ENCODE assay signal across 12 mouse cellular contexts in genomic region chr13:40263087-40263807, GRCm38 (mm10).
A peak's percentile ranks its signal among the peaks of the same experiment; 100 is the strongest.
DNase-seq lines count a peak whose midpoint lies in the region; ATAC-seq lines count a peak whose summit lies in the region.
"Had no signal": no experiment of that assay in that cellular context is flagged by ENCODE, and none has a peak within 500 bp of the region (broad histone marks: within the 10 kb centered on the region; RNA-seq: fewer than 3 reads in every experiment).

No protein-coding gene starts in this region.

- no peaks in the 10 kb centered on the region for H3K27me3 ChIP-seq in kidney, embryonic 14.5 days (ENCODE audit: control insufficient read depth, insufficient read depth, low read length)
- H3K27me3 ChIP-seq in embryonic facial prominence, embryonic 10.5 days (replicated peaks; ENCODE audit: low read depth, poor library complexity, severe bottlenecking): no peaks in the 10 kb centered on the region
- H3K27me3 ChIP-seq in midbrain, embryonic 13.5 days: no peaks in the 10 kb centered on the region

- H3K36me3 ChIP-seq in kidney, embryonic 14.5 days (ENCODE audit: control insufficient read depth, insufficient read depth, low read length): no peaks in the 10 kb centered on the region
- H3K36me3 ChIP-seq in embryonic facial prominence, embryonic 10.5 days (replicated peaks): no peaks in the 10 kb centered on the region
- H3K36me3 ChIP-seq in midbrain, embryonic 13.5 days: no peaks in the 10 kb centered on the region

- H3K4me2 ChIP-seq in kidney, embryonic 14.5 days (replicated peaks; ENCODE audit: low read depth, low read length): peak overlapping the region; percentile 17
- H3K4me2 ChIP-seq in midbrain, embryonic 13.5 days (replicated peaks): peak overlapping the region; percentile 22; the same call in 1 of the 2 replicates

- WGBS in kidney, embryonic 14.5 days: 28% methylated on average over 16 of the region's 16 CpGs
- WGBS in embryonic facial prominence, embryonic 10.5 days: 60% methylated on average over 16 of the region's 16 CpGs
- whole genome bisulfite sequencing in midbrain, embryonic 13.5 days: 55% methylated on average over 16 of the region's 16 CpGs

- no peaks in the 10 kb centered on the region for H3K9me3 ChIP-seq in kidney, embryonic 14.5 days (ENCODE audit: control insufficient read depth, low read length)
- H3K9me3 ChIP-seq in embryonic facial prominence, embryonic 10.5 days: no peaks in the 10 kb centered on the region
- no peaks in the 10 kb centered on the region for H3K9me3 ChIP-seq in midbrain, embryonic 13.5 days

- no peak overlapping the region for H3K4me3 ChIP-seq in kidney, embryonic 14.5 days (ENCODE audit: low read length)
- no peak overlapping the region for H3K4me3 ChIP-seq in embryonic facial prominence, embryonic 10.5 days
- H3K4me3 ChIP-seq in midbrain, embryonic 13.5 days (replicated peaks): no peak overlapping the region

- DNase-seq in kidney, adult 11 months: no peak
- peak; percentile 14 for DNase-seq in brain, adult 2 months (ENCODE audit: low read depth, low spot score)
- peak; percentile 49 for DNase-seq in embryonic facial prominence, embryonic 10.5 days (ENCODE audit: low spot score)
- no peak for DNase-seq in urinary bladder, adult 2 months (ENCODE audit: low spot score)
- DNase-seq in spleen, postnatal 4 days (ENCODE audit: low spot score in 2 of 2): no peak
- DNase-seq: gastrocnemius, postnatal 10 days; right cerebral cortex, postnatal 25 days had no signal

- H3K27ac ChIP-seq in kidney, embryonic 14.5 days (ENCODE audit: low read depth, low read length): no peak overlapping the region
- H3K27ac ChIP-seq in embryonic facial prominence, embryonic 10.5 days (replicated peaks): no peak overlapping the region
- H3K27ac ChIP-seq in midbrain, embryonic 13.5 days: no peak overlapping the region

- no peak overlapping the region for H3K9ac ChIP-seq in kidney, embryonic 14.5 days (ENCODE audit: low read depth, low read length)
- H3K9ac ChIP-seq in midbrain, embryonic 13.5 days (replicated peaks): no peak overlapping the region

- no peaks in the 10 kb centered on the region for H3K4me1 ChIP-seq in kidney, embryonic 14.5 days (ENCODE audit: control insufficient read depth, insufficient read depth, low read length)
- peaks cover 10% of the 10 kb centered on the region for H3K4me1 ChIP-seq in embryonic facial prominence, embryonic 10.5 days
- H3K4me1 ChIP-seq in midbrain, embryonic 13.5 days (replicated peaks): no peaks in the 10 kb centered on the region

- ATAC-seq in kidney, embryonic 14.5 days (ENCODE audit: low FRiP score, low TSS enrichment): peak; percentile 94
- ATAC-seq in midbrain, embryonic 13.5 days: peak; percentile 48; the same call in 1 of the 2 replicates
- ATAC-seq in granulocyte monocyte progenitor cell, adult 5-6 weeks (replicated peaks; ENCODE audit: poor library complexity, severe bottlenecking): no peak
- ATAC-seq: CD4-positive, CD25-positive, alpha-beta regulatory T cell, adult 4 months; lung, postnatal 0 days had no signal

Comparison
In these comparisons a context has a peak if more than half of its experiments do, and no peak if none do; other contexts are left out.
1. DNase-seq: peak in brain, adult 2 months (single experiment) and embryonic facial prominence, embryonic 10.5 days (single experiment); none in kidney, adult 11 months (single experiment), urinary bladder, adult 2 months (single experiment) and spleen, postnatal 4 days (0 of 2).